Mouse (Mus musculus): ENCODE results near the gene F11r.
"Not testable (repeated sequence)": the region's sequence is repeated elsewhere in the genome, so short reads cannot be mapped to it uniquely, and the experiment has no call there.

Gene F11r

GRCm38 (mm10) chr1:171471941-171472340 is 34.6 kb downstream of the F11r start:
- not testable (repeated sequence) for DNase-seq

DNA sequence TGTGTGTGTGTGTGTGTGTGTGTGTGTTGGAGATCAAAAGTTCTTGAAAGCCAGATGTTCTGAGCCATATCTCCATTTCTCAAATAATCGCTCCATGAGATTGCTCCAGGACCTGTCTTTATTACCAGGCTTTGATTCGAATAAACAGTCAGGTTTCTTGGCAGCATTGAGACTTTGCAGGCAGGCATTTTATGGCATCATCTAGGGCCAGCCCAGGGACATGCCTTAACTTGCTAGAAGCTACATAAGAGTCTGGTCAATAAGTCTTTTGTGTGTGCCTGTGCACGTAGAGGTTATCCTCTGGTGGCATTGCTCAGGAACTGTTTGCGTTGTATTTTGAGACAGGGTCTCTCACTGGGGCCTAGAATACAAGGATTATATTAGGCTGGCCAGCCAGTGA is 36.2 kb downstream of the F11r start:
- no peak for DNase-seq

- no peak for DNase-seq
These were observed 36.7 kb downstream of the F11r start for GRCm38 (mm10) chr1:171473920-171474640.

GRCm38 (mm10) chr1:171477123-171477522 is 39.8 kb downstream of the F11r start:
- no peak for DNase-seq

GRCm38 (mm10) chr1:171477758-171478545 is 40.6 kb downstream of the F11r start:
- DNase-seq, result peak; percentile 73 to 85

GRCm38 (mm10) chr1:171478968-171479367 is 41.6 kb downstream of the F11r start:
- peak; percentile 75 to 82 for DNase-seq

- DNase-seq, result no peak
These were observed 56.9 kb downstream of the F11r start for GRCm38 (mm10) chr1:171494241-171494640.

DNA sequence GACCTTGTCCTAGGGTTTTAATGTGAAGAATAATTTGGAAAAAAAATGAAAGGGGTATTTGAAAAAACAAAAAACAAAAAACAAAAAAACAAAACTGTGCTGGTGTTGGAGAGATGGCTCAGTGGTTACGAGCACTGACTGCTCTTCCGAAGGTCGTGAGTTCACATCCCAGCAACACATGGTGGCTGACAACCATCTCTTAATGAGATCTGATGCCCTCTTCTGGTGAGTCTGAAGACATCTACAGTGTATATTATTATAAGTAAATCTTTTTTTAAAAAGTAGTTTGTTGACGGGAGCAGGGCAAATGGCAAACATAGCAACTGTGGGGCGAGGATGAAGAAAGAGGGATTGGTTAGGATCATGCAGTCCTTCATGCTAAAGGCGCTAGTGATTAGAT is 58.0 kb downstream of the F11r start:
- DNase-seq, result no peak

GRCm38 (mm10) chr1:171499856-171500255 is 62.5 kb downstream of the F11r start:
- no peak for DNase-seq

- no peak for DNase-seq
These were observed 63.8 kb downstream of the F11r start for GRCm38 (mm10) chr1:171501016-171501610.

DNA sequence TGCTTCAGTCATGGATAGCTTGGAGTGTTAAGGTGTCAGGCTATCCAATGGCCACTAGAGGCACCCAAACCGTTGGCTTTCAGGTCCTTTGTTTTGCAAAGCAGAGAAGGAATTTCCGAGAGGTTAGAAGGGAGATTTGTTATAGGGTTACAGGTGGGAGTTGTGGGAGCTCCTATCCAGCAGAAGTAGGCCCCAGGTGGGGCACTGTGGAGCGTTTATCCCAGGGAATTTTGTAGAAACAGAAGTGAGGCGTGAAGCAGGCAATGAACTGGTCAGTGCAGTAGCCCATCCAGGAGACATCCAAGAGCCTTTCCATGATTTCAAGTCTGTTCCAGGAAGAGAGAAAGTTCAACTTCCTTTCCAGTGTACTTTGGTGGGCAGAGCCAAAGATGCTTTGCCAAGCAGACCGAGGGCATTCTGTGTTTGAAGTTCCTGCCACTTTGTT is 64.3 kb downstream of the F11r start:
- peak; percentile 14 to 30 for DNase-seq

DNA sequence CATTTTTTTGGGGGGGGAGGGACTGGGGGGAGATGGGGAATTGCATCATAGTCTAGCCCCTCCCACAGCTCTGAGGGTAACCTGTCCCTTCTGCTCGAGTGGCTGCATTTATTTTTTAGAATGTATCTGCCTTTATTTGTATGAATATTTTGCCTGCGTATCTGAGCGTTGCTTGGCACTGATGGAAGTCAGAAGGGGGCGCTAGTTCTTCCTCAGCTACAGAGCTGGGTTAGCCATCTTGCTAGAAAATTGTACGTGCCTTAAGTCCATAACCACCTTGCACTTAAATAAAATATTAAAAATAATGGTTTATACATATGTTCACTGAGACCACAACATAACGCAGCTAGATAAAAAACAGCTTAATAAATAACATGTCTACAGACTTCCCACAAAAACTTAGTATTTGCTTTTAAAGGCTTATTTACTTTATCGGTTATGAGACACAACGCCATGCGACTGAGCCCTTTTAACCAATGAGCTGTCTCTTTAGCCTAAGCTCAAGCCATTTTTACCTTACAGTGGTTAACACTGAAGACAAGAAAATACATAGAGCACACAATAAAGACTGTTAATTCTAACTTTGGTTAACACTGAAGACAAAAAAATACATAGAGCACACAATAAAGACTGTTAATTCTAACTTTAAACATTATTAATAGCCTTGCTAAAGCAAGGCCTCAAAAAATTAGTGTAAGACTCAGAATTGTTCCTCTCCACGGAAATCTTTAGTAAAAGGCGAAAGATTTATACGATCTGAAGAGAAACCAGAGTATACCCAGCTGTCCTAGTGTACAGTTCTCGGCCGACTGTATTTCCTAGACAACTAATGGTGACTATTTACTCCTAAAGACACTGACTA is 65.3 kb downstream of the F11r start:
- peak; percentile 43 to 58 for DNase-seq

- peak; percentile 94 to 96 for DNase-seq
These were observed 65.9 kb downstream of the F11r start, which contains the start of gene Alyref2 for GRCm38 (mm10) chr1:171503250-171503591. Gene Alyref2, plus strand, starts transcription at chr1:171503478.

DNA sequence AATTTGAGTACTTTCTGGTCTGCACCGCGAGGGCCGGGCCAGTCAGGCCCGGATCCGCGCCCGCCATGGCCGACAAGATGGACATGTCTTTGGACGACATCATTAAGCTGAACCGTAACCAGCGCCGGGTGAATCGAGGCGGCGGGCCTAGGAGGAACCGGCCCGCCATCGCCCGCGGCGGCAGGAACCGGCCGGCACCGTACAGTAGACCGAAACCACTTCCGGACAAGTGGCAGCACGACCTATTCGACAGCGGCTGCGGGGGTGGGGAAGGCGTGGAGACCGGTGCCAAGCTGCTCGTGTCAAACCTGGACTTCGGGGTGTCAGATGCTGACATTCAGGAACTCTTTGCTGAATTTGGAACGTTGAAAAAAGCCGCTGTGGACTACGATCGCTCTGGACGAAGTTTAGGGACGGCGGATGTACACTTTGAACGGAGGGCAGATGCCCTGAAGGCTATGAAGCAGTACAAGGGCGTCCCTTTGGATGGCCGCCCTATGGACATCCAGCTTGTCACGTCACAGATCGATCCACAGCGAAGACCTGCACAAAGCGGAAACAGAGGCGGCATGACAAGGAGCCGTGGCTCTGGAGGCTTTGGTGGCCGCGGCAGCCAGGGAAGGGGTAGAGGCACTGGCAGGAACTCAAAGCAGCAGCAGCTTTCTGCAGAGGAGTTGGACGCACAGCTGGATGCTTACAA is 66.4 kb downstream of the F11r start:
- peak; percentile 76 to 81 for DNase-seq

DNA sequence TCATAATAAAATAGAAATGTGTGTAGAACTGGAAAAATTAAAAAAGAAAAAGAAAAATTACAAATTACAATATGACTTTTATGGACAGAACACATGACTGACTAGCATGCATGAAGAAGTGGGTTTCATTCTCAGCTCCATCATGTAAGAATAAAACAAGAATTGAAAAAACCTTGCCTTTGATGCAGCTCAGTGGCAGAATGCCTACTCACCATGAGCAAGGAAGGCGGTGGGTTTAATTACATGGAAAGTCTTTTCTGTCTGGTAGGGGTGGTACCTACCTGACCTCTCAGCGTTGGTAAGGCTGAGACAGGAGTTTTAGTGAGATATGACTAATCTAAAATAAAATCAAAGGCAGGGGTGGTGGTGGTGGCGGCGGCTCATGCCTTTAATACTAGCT is 67.3 kb downstream of the F11r start:
- DNase-seq, result no peak

GRCm38 (mm10) chr1:171513234-171513633 is 75.9 kb downstream of the F11r start:
- no peak for DNase-seq

- DNase-seq, result no peak
These were observed 76.4 kb downstream of the F11r start for GRCm38 (mm10) chr1:171513760-171514159.

Data from lung, adult 18-20 months (tissue).